Comparison of ENCODE assay signal across 12 mouse cellular contexts in the genomic region with DNA sequence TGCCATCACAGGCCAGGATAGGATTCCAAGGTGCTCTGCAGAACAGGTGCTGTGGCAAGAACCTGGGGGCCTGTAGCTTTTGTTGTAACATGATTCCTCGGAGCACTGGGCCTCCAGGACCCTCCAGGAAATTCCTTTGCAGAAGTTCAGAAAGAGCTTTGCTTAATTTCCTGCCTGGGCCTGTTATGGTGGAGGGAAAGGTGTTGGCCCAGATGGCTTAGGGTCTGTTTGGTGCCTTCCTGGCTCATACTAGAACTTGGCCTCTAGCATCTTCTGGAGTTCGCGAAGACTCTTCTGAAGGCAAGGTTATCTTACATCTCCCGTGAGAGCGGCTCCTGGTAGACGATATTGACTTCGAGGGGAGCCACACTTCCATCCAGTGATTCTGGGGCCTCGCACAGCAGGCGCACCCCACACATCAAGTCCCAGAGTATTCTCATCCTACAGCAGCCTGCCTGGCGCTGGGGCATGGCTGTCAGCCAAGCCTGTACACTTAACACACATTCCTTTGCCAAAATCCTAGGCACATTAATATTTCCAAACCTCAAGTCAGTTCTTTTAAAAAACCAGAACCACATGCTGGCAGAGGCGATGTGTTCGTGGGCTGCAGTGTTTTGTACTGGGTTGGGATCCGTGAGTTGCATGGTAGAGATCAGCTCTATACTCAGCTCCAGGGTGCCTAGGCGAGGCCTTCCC. TPM values are rescaled to one million over a fixed set of nuclear protein-coding genes. Genes with fewer than 3 reads are reported as not detected.
DNase-seq lines count a peak whose midpoint lies in the region; ATAC-seq and TF ChIP-seq lines count a peak whose summit lies in the region.
"Had no signal": no experiment of that assay in that cellular context is flagged by ENCODE, and none has a peak within 500 bp of the region (broad histone marks: within the 10 kb centered on the region; RNA-seq: fewer than 3 reads in every experiment).

No protein-coding gene starts in this region.

- no peaks in the 10 kb centered on the region for H3K27me3 ChIP-seq in kidney, embryonic 15.5 days
- H3K27me3 ChIP-seq in kidney, adult 2 months (replicated peaks; ENCODE audit: control insufficient read depth, insufficient read depth, low read length): no peaks in the 10 kb centered on the region
- no peaks in the 10 kb centered on the region for H3K27me3 ChIP-seq in Patski
- H3K27me3 ChIP-seq in embryonic facial prominence, embryonic 14.5 days (replicated peaks; ENCODE audit: control insufficient read depth, insufficient read depth, low read length): no peaks in the 10 kb centered on the region
- H3K27me3 ChIP-seq: neural tube, embryonic 15.5 days had no signal

- POLR2A ChIA-PET in Patski (lab: Charles Lee): no interaction called here

- no peaks in the 10 kb centered on the region for H3K36me3 ChIP-seq in kidney, embryonic 15.5 days
- H3K36me3 ChIP-seq in kidney, adult 2 months (ENCODE audit: control insufficient read depth, insufficient read depth, low read length): no peaks in the 10 kb centered on the region
- H3K36me3 ChIP-seq in embryonic facial prominence, embryonic 14.5 days (ENCODE audit: control insufficient read depth, insufficient read depth, low read length): no peaks in the 10 kb centered on the region
- H3K36me3 ChIP-seq: heart, embryonic 13.5 days; neural tube, embryonic 15.5 days had no signal

- no peak for ATAC-seq in kidney, embryonic 15.5 days (replicated peaks; ENCODE audit: low FRiP score)
- ATAC-seq in Patski: peak; percentile 25
- ATAC-seq in embryonic facial prominence, embryonic 14.5 days (ENCODE audit: low read depth): peak; percentile 88
- no peak for ATAC-seq in granulocyte monocyte progenitor cell, adult 5-6 weeks (replicated peaks; ENCODE audit: poor library complexity, severe bottlenecking)

- CTCF ChIA-PET in Patski (lab: Charles Lee): no interaction called here

- H3K9ac ChIP-seq in kidney, embryonic 15.5 days: no peak overlapping the region
- no peak overlapping the region for H3K9ac ChIP-seq in embryonic facial prominence, embryonic 14.5 days (ENCODE audit: low read depth, low read length)
- H3K9ac ChIP-seq: heart, embryonic 13.5 days; neural tube, embryonic 15.5 days had no signal

- no peaks in the 10 kb centered on the region for H3K9me3 ChIP-seq in kidney, embryonic 15.5 days (replicated peaks)
- no peaks in the 10 kb centered on the region for H3K9me3 ChIP-seq in embryonic facial prominence, embryonic 14.5 days (ENCODE audit: control insufficient read depth, low read length)
- H3K9me3 ChIP-seq: heart, embryonic 13.5 days; neural tube, embryonic 15.5 days had no signal

- no peak for TF ChIP-seq CTCF in kidney, adult 2 months (conservative IDR thresholded peaks at IDR 0.05; ENCODE audit: insufficient read depth, insufficient read length, low read depth, low read length)
- TF ChIP-seq CTCF in Patski (IDR thresholded peaks at IDR 0.05): no peak

- 69% methylated on average over 14 of the region's 14 CpGs for WGBS in kidney, embryonic 15.5 days
- WGBS in kidney, adult 2 months: 75% methylated on average over 14 of the region's 14 CpGs
- WGBS in embryonic facial prominence, embryonic 14.5 days: 33% methylated on average over 14 of the region's 14 CpGs

- intact Hi-C loops in left cerebral cortex, postnatal 36 days (cut with DNase I): loop anchor here (5.0 kb wide), 2 partner anchors 34 to 54 kb away; partner anchors contain the start of gene Cxcl14

- no peak for TF ChIP-seq POLR2A in kidney, adult 2 months (IDR thresholded peaks at IDR 0.05; ENCODE audit: low read depth, low read length)

- in situ Hi-C loops in Patski (cut with MboI; ENCODE audit: low pct_unique_long_range_greater_than_20kb): no loop called here

- H3K4me1 ChIP-seq in kidney, embryonic 15.5 days: peaks cover 18% of the 10 kb centered on the region; the same call in 1 of the 2 replicates
- no peaks in the 10 kb centered on the region for H3K4me1 ChIP-seq in kidney, adult 2 months (ENCODE audit: control insufficient read depth, insufficient read depth, low read length)
- H3K4me1 ChIP-seq in embryonic facial prominence, embryonic 14.5 days (ENCODE audit: control insufficient read depth, insufficient read depth, low read length): peaks cover 19% of the 10 kb centered on the region

- no peak overlapping the region for H3K4me3 ChIP-seq in kidney, embryonic 15.5 days (replicated peaks)
- H3K4me3 ChIP-seq in kidney, adult 2 months (ENCODE audit: insufficient read depth, low read depth, low read length): no peak overlapping the region
- H3K4me3 ChIP-seq in embryonic facial prominence, embryonic 14.5 days (ENCODE audit: low read depth, low read length): no peak overlapping the region
- H3K4me3 ChIP-seq: heart, embryonic 13.5 days; neural tube, embryonic 15.5 days had no signal

- H3K27ac ChIP-seq in kidney, embryonic 15.5 days: peak overlapping the region; percentile 1; the same call in 1 of the 2 replicates
- H3K27ac ChIP-seq in kidney, adult 2 months (ENCODE audit: insufficient read depth, low read depth, low read length): no peak overlapping the region
- peak overlapping the region; percentile 70 for H3K27ac ChIP-seq in embryonic facial prominence, embryonic 14.5 days (replicated peaks; ENCODE audit: low read depth, low read length)
- H3K27ac ChIP-seq: heart, embryonic 13.5 days; neural tube, embryonic 15.5 days had no signal

- H3K4me2 ChIP-seq in kidney, embryonic 15.5 days: no peak overlapping the region
- no peak overlapping the region for H3K4me2 ChIP-seq in embryonic facial prominence, embryonic 14.5 days (ENCODE audit: low read depth, low read length)
- H3K4me2 ChIP-seq: heart, embryonic 13.5 days; midbrain, embryonic 11.5 days; neural tube, embryonic 15.5 days had no signal

- DNase-seq in kidney, adult 2 months: no peak
- no peak for DNase-seq in Patski (ENCODE audit: low read depth, low spot score)
- DNase-seq in embryonic facial prominence, embryonic 14.5 days (ENCODE audit: low spot score): peak; percentile 86
- peak; percentile 57 to 68 for DNase-seq in left cerebral cortex, postnatal 36 days (ENCODE audit: low spot score in 2 of 2)
- no peak for DNase-seq in spleen, postnatal 14 days (ENCODE audit: low spot score in 2 of 2)
- DNase-seq in cerebellum, adult 18-20 months: no peak
- DNase-seq: kidney, postnatal 4 days had no signal

RNA-seq across cellular contexts. Expression of gene Cxcl14, which starts 54.5 kb away (rescaled TPM):
- 23.8 and 25.3 TPM in 2 replicates for polyA plus RNA-seq in kidney, embryonic 15.5 days (2015; fragmentation: Nextera tagmentation; extraction: Ambion mirVana)
- 50.5 and 57.2 TPM in 2 replicates for polyA plus RNA-seq in kidney, adult 2 months (2012; rRNA removed)
- 7.7 TPM for polyA plus RNA-seq in Patski (2021)
- polyA plus RNA-seq in embryonic facial prominence, embryonic 14.5 days (2014; fragmentation: Nextera tagmentation; extraction: Ambion mirVana): 126 and 202 TPM in 2 replicates
- total RNA-seq in left cerebral cortex, postnatal 36 days (2021): 100 to 1,000 TPM; 134 to 153 TPM
- 0.85 TPM in 1 of 2 replicates, not detected in the other for total RNA-seq in granulocyte monocyte progenitor cell, adult 5-6 weeks (2014; fragmentation: Nextera tagmentation)
- not detected in 2 replicates for total RNA-seq in granulocyte monocyte progenitor cell, adult 5-6 weeks (2017)

Comparison
In these comparisons a context has a peak if more than half of its experiments do, and no peak if none do; other contexts are left out.
1. ATAC-seq: peak in Patski (single experiment) and embryonic facial prominence, embryonic 14.5 days (single experiment); none in kidney, embryonic 15.5 days (single experiment) and granulocyte monocyte progenitor cell, adult 5-6 weeks (single experiment).
2. DNase-seq: peak in embryonic facial prominence, embryonic 14.5 days (single experiment) and left cerebral cortex, postnatal 36 days (2 of 2); none in kidney, adult 2 months (single experiment), Patski (single experiment), spleen, postnatal 14 days (0 of 2) and cerebellum, adult 18-20 months (0 of 2).